Mouse (Mus musculus): ENCODE data around the gene Clic3.

Clic3 gene

DNA sequence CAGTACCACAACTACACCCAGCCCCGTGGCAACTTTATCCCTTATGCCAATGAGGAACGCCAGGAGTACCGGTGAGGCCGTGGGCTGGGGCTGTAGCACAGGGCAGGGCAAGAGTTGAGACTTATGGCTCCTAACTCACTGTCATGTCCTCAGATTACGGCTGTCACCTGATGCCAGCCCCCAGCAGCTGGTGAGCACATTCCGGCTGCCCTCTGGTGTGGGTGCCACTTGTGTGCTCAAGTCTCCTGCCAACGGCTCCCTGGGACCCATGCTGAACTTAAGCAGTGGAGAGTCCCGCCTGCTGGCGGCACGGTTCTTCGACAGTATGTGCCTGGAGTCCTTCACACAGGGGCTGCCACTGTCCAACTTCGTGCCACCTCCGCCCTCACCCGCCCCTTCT, 14.0 kb upstream of the Clic3 start:
- DNase-seq (ENCODE audit: low spot score): no peak

DNA sequence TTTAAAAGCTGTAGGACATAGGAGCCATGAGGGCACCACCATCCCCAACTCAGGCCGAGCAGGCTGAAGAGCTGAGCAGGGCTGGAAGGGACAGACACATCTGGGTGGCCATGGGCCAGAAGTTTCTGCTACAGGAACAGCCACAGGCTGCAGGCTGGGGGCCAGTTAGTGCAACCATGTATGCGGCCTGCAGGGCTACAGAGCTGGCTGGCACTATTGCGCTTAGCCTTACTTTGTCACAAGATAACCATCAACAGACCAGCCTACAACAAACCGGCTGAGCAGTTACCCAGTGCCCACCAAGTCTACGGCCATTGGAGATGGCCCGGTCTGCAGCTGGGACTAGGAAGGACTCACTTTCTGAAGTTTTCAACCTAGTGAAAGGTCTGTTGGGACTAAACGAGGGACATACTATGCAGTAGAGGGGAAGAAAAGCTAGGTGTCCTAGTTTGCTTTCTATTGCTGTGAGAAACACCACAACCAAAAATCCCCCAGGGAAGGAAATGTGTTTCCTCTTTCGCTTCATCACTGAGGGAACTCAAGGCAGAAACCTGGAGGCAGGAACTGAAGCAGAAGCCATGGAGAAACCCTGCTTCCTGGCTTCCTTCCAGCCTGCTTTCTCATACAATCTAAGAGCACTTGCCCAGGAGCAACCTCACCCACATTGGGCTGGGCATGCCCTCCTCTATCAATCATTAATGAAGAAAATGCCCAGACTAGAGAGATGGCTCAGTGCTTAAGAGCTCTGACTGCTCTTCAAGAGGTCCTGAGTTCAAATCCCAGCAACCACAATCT, 5.6 kb upstream of the Clic3 start:
- no peak for DNase-seq (ENCODE audit: low spot score)

DNA sequence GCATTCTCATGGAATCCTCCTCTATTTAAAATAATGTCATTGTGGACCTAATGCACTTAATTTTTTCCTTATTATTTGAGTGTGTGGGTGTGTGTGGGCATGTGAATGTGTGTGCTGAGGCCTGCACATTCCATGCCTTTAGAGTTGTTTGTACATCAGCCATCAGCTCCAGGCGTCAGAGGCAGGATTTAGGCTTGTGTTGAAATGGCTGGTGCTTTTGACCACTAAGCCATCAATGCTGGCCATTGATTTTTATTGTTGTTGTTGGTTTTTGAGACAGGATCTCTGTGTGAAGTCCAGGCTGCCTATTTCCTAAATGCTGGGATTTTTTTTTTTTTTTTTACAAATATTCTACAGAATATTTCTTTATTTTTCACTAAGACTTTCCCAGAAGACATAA, 3.7 kb upstream of the Clic3 start:
- DNase-seq (ENCODE audit: low spot score): no peak

DNA sequence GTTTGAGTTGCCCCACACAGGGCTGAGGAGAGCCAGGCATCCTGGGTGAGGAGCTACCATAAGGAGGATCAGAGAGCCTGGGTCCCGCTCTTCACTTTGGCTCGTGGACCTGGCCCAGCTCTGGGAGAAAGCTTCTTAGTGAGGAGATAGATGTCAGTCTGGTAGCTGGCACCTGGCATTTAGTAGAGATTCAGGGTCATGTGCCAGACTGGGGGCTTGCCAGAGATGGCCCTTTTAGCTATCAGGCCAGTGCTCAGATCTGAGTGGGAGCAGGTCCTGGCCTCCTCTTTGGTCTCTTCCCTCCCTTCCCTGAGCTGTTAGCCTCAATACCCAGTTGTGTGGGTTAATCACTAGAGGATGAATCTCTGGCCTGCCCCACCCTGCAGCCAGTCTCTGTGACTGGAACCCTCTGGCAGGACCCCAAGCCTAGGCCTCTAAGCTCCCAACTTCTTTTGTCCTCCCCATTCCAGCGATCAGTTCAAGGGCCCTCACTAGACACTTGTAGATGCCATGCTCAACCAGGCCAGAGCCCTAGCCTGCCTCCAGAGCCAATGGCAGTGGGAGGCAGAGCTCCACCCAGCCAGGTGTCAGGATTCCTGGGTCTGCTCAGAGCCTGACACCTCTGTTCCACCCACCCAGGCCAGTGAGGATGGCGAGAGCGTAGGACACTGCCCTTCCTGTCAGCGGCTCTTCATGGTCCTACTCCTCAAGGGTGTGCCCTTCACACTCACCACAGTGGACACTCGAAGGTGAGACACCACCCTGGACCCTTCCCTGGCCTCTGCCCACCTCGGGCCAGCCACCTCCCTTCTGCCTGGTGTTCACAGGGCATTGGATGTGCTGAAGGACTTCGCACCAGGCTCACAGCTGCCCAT, 621 bp downstream of the Clic3 start:
- no peak for DNase-seq (ENCODE audit: low spot score)

DNA sequence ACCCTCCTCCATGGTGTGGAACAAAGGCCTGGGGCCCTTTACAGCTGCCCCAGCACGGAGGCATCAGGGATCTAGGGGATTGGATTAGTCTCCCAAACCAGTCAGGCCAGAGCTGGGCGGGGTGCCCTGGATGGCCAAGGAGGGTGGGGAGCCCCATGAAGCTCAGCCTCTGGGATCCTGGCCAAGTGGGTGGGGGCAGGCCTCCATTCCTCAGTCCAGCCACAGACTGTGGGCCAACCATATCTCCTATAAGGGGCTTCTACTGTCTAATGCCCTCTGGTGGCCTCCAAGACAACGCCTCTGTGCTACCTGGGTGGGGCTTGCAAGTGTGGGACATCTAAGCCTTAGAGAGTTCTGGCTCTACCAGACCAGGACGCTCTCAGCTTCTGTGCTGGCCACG, 2.3 kb downstream of the Clic3 start:
- DNase-seq (ENCODE audit: low spot score): no peak

DNA sequence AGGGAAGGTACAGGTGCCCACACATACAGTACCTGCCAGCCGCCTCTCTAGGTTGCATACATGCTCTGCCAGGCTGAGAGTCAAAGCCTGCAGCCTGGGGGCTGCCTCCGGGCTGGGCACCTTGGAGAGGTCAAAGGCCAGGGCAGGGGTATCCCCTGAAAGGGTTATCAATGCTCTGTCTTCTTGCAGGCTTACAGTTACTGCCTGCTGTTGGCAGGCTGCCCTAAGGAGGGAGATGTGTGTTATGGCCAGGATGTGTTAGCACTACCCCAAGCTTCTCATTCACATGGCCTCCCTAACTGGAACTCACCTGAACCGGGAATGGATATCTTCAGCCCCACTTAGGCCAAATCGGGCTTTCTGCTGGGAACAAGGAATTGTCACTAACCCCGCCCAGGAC, 3.5 kb downstream of the Clic3 start:
- no peak for DNase-seq (ENCODE audit: low spot score)

DNA sequence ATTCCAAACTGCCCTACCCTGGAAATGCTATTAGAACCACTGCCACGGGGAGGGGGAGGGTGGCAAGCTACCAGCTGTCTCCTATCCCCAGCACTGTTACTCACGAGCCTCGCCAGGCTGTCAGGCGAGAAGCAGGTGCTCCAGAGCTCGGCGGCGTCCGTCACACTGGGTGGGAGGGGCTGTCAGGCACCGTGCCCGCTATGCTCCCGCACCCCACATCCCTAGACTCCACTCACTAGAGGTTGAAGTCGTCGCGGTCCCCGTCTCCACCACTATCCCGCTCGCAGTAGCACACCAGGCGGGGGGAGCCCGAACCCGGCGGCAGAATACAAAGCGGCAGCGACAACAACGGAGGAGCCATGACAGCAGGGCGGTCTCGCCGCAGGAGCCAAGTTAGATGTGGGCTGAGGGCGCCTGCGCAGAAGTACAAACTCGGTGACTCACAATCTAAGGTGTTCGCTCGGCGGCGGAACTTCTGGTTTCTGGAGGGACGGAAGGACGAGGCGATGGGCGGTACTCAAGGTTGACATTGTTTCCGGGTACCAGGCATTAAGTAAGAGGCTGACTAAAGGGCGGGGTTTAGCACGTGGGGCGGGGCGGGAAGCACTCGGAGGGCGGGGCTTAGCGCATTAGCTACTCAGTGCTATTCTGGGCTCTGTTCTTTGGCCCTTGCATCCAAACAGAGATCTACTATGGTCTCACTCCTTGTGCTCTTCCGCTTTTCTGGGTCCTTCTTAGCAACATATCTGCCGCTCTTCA, 4.1 kb downstream of the Clic3 start, which contains the start of gene Paxx:
Paxx (minus strand) TSS at position 544 of the 759 bp plus-strand sequence.
- DNase-seq (ENCODE audit: low spot score): peak; percentile 69

DNA sequence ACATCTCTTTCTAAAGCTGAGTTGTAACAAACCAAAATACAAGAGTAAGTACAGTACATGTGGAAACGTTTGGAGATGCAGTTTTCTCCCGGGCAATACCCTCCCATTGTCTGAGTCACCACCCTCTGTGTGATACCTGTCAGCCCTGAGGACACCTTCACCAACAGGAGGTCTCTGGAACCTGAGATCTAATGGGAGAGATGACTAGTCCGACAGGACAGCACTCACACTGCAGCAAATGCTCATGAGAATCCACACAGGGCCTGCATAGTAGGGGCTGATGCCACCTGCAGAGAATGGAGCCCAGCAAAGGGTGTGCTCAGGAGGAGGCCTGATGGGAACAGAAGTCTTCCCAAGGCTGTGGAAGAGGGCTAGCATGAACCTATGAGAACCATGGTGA, 4.8 kb downstream of the Clic3 start:
- no peak for DNase-seq (ENCODE audit: low spot score)

DNA sequence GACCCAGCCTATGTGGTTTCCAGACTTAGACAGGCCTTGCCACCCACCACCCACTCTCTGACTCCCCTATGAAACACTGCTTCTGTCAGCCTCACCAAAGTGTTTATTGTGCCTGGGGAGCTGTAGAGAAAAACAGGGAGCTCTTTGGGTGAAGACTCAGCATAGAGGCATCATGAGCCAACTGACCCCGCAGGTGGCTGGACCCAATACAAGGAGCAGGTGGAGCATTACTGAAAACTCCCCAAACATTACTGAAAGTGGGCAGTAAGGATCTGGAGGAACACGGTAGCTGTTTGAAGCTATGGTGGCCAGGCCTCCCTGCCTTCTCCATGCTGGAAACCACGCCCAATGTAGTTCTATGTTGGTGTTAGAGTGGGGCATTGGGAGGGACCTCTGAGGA, 7.0 kb downstream of the Clic3 start:
- no peak for DNase-seq (ENCODE audit: low spot score)

DNA sequence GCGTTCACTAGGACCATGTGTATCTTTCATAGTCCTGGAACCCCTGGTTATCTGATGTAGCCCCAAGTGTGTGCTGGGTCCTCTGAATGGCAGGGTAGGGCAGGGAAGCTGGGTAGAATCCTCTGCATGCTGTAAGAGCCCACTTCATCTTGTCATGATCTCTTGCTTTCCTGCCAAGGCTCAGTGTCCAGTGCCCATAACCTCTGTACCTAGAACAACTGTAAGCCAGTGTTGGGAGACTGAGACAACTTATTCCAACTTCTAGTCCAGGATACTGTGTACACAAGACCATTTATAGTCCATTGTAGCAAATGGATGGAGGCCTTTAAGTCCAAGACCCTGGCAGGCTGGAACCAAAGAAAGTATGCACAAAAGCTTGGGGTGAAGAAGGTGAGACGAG, 8.6 kb downstream of the Clic3 start:
- no peak for DNase-seq (ENCODE audit: low spot score)

DNA sequence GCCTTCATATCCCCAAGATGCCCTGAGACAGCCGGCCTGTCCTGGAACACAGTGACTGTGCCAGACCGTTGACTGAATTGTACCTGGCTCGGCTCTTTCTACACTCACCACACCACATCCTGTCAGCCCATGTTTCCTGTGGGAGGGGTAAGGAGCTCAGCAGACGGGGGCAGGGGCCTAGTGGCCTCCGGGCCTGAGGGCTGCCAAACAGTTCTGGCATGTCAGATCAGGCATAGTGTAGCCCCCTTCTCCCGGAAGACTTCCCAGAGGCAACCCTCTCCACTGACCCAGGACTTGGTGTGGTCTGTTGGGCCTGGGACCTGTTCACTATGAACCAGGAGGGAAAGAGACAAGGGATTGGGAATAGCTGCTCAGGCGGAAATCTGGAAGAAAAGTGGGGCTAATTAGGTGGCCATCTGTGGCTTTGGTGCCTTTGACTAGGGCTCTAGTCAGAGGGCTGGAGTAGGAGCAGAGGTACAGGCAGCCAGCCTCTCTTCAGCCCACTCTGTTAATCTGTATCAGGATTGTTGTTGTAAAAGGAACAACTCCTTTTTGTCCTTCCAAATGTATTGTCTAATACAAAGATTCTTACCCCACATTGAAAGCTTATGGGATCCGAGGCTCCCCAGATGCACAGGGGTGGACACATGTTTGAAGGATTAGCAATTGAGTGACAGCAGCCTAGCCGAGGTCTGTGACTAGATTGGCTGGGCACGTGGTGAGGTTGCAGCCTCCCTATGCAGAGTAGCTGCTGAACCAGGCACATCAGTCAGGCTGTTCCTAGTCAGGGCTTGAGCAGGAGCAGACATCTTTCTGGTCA, 9.4 kb downstream of the Clic3 start:
- DNase-seq (ENCODE audit: low spot score): no peak

DNA sequence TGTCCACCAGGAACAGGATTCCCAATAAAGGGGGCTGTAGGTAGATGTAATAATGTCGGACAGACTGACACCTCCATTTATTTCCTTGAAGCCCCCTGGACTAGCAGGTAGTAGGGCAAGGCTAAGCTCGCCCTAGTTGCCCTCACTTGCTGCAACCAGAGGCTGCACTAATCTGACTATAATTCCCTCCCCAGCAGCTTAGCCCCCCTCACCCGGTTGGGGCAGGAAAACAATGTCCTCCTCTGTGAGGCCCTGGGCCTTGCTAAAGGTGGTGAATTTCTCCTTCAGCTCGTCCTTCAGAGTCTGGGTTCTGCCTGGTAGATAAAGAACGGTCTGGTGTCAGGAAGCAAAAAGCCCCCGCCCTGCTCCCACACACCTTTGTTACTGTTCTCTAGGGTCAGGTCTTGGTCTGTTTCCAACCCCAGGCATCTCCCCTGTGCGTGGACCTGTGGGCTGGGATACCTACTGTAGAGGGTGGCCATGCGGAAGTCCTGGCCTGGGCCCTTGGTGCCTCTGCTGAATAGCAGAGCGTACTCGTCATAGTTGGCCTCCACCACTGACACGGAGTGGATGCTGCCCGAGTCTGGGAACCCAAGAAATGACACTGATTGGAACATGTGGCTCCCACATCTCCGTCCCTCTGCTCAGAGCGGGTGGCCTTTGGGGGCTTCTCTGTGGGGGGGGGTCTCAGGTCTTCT, 11.1 kb downstream of the Clic3 start:
- no peak for DNase-seq (ENCODE audit: low spot score)

DNA sequence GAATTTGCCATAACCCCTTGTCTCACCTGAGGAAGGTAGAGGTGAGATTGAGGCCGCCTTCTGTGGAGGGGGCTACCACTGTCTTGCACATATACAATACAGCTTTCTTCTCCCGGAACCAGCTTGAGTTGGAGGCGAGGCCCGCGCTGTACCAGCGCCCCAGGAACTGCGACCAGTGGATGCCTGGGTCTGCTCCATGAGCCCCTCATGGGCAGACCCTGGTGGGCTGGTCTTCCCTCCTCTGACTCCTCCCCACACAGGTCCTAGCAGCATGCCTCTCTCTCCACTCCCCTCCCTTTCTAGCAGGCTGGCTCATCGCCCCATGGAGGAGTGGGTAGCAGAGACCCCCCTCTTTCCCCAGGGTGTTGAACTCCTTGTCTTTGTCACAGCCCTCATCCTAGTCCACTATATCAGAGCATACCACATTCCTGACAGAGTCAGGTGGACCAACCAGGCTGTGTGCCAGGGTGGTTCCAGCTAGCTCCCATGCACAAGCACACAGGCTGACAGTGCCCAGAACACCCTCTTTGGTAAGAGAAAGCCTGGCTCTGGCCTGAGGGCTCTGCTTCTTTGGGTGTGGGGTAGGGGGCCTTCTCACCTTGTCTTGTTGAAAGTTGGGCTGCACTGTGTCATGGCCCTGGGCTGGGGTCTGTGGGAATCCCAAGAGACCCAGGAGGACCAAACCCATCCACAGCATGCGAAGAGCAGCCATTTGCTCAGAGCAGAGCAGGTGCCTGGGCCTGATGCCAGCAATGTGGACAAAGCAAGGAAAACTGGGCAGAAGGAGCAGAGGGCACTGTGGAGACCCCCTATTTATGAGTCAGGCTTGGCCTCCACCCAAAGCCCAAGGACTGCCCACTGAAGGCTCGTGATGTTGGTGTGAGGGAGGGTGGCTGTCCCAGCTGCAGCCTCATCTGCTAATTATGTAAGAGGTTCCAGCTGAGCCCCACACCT, 12.6 kb downstream of the Clic3 start:
- DNase-seq (ENCODE audit: low spot score): no peak

DNA sequence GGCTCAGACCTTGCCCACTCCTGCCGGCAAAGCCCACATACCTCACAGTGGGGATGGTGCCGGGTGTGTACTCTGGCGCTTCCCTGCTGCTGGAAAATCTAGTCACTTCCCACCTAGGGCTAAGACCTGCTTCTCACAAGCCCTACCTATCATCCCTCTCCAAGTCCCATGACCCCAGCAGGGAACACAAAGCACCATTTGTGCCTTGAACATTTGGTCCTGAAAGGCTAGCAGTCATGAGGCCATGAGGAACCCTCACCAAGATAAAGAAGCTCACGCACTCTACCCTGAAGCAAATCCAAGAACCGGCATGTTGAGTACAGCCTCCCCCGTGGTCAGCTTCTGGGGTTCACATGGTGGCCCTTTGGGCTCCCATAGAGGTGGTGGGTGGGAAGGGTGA, 13.3 kb downstream of the Clic3 start, which contains the start of gene Ptgds:
Ptgds (minus strand) TSS at position 78 of the 400 bp plus-strand sequence.
- no peak for DNase-seq (ENCODE audit: low spot score)

DNA sequence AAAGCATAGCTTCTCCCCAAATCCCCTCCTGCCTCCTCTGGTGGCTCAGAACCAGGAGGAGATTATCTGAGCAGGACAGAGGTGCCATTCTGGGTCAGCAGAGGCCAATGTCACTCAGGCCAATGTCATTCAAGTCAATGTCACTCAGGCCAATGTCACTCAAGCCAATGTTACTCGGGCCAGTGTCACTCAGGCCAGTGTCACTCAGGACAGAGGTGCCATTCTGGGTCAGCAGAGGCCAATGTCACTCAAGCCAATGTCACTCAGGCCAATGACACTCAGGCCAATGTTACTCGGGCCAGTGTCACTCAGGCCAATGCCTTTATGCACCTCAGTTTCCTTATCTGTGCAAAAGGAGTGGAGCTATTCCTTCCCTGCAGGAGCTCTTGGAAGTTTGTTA, 15.9 kb downstream of the Clic3 start:
- no peak for DNase-seq (ENCODE audit: low spot score)

DNA sequence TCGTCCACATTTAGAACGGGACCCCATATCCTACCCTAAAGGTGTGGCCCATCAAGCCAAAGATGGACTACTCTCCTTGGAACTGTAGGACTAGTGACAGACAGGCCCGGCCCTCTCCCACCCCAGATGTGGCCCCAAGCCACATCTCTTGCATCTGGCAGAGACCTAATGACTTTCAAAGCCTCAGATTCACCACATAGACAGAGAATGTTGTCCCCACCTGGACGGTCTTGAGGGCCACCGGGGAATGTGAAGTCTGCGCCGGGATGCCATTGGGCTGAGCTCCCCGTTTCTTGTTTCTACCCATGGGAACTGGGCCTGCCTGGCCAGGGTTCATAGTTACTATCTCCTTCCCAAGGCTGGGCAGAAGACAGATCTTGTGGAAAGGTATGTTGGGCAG, 20.9 kb downstream of the Clic3 start:
- DNase-seq (ENCODE audit: low spot score): no peak

DNA sequence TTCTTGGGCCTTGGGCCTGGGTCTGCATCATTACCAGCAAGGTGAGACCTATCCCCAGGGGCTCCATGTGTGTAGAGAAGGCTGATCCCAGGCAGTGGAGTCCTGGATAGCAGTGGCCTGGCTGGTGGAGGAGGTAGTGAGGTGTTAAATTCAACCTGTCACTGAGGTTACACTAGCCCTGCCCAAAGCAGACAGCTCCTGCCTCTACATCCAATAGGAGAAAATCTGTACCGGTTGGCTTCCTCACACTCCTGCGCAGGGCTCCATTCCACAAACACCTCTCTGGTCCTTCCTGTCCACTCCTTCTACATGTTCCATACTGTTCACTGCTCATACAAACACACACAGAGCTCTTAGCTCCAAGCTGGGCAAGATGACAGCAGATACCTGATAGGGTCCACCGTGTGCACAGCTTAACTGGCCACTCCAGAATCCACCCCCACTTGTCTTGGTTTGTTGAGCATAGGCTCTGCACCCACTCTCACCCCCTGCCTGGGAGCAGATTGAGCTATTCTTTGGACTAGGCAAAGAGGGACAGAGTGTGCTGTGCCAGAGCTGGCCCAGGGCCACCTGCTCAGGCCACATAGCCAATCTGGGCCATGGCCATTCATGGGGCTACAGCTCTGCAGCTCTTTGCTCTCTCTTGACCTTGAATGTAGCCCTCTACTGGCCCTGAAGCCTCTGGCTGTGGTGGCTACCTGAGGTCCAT, 21.5 kb downstream of the Clic3 start:
- no peak for DNase-seq (ENCODE audit: low spot score)

DNA sequence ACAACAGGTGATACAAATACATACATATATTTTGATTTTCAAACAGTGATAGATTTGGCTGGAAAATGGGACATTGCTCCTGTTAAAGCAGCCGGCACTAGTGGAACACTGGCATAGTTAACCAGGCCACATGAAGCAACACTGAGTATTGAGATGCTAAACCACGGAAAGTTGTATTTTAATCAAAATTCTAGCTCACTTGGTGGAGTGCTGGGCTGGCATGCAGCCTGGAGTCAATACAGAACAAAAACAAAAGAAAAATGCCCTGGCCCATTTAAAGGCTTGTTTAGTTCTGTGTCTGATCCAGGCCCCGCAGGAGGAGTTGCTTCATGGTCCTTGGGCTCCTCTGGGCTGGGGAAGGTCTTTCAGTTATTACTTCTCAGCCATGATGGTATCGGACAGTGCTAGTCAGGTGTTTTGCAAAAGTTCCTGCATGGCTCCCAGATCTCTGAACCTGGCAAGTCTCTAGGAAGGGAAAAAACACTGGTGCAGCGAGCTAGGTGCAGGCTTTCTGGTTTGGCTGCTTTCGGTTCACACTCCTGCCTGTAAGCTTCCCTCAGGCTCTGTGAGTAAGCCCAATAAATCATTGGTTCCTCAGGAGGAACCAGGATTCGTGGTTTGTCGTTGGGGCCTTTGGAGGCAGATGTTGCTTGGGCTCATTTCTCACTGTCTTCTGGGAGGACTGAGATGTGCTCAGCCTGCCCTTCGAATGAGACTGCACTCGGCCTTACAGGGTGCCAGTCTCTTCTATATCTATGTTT, 23.1 kb downstream of the Clic3 start:
- DNase-seq (ENCODE audit: low spot score): no peak
